Mouse (Mus musculus): ENCODE data around the gene Abhd11. TPM values are rescaled to one million over a fixed set of nuclear protein-coding genes. Genes with fewer than 3 reads are reported as not detected.

Abhd11 gene
- polyA plus RNA-seq, 1 experiment from 2014 or later, result 32.6 TPM

DNA sequence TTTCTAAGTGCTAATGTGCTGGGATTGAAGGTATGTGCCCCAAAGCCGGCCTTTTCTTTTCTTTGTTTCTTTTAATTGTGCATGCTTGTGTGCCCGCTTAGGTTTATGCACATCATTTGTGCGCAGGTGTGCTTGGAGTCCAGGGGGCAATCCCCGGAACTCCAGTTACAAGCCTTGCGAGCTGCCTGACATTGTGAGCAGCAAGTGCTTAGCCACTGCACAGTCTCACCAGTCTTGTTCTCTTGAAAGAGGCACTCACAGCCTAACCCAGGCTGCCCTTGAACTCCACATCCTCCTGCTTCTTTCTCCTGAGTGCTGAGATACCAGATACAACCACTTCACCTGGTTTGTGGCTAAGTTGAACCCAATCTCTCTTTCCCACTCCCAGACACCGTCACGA lies 35.4 kb upstream of the Abhd11 start:
- ATAC-seq (ENCODE audit: insufficient number of reproducible peaks, insufficient read depth, low FRiP score, low TSS enrichment, low read depth), result no peak
- Histone ChIP-seq H3K36me3 (no peaks in the 10 kb centered on the region), H3K9ac (replicated peaks) (no peak overlapping the region), H3K4me1 (replicated peaks) (no peaks in the 10 kb centered on the region), H3K4me2 (no peak overlapping the region), H3K9me3 (no peaks in the 10 kb centered on the region), H3K4me3 (replicated peaks) (no peak overlapping the region), H3K27ac (no peak overlapping the region), H3K27me3 (peaks cover 7% of the 10 kb centered on the region)
- WGBS, result 83% methylated on average over 7 of the region's 7 CpGs

GRCm38 (mm10) chr5:134974294-134974693 lies 34.7 kb upstream of the Abhd11 start:
- H3K4me3 ChIP-seq (replicated peaks), result no peak overlapping the region
- no peak overlapping the region for H3K4me2 ChIP-seq
- ATAC-seq (ENCODE audit: insufficient number of reproducible peaks, insufficient read depth, low FRiP score, low TSS enrichment, low read depth), result no peak
- no peak overlapping the region for H3K9ac ChIP-seq (replicated peaks)
- no peaks in the 10 kb centered on the region for H3K4me1 ChIP-seq (replicated peaks)
- no peaks in the 10 kb centered on the region for H3K9me3 ChIP-seq
- H3K27me3 ChIP-seq, result peaks cover 5% of the 10 kb centered on the region
- no peak overlapping the region for H3K27ac ChIP-seq
- 77% methylated on average over 7 of the region's 7 CpGs for whole genome bisulfite sequencing
- H3K36me3 ChIP-seq, result no peaks in the 10 kb centered on the region

DNA sequence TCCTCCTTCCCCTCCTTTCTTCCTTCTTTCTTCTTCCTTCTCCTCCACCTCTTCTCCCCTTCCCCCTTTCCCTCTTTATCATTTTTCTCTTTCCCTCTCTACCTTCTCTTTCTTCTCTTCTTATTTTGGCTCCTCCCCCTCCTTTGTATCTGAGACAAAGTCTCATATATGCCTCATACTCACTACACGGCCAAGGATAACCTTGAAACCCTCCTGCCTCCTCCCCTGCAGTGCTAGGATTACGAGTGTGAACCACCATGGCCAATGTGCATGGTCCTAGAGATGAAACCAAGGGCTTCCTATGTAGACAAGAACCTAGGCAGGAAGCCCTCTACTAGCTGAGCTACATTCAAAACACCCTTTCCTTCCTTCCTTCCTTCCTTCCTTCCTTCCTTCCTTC lies 34.0 kb upstream of the Abhd11 start:
- Histone ChIP-seq H3K4me2 (no peak overlapping the region), H3K9ac (replicated peaks) (no peak overlapping the region), H3K27me3 (peaks cover 3% of the 10 kb centered on the region), H3K27ac (no peak overlapping the region), H3K4me3 (replicated peaks) (no peak overlapping the region), H3K9me3 (no peaks in the 10 kb centered on the region), H3K4me1 (replicated peaks) (no peaks in the 10 kb centered on the region), H3K36me3 (no peaks in the 10 kb centered on the region)
- WGBS, result 57% methylated on average over 2 of the region's 2 CpGs
- no peak for ATAC-seq (ENCODE audit: insufficient number of reproducible peaks, insufficient read depth, low FRiP score, low TSS enrichment, low read depth)

GRCm38 (mm10) chr5:134976164-134976563 lies 32.8 kb upstream of the Abhd11 start:
- H3K27ac ChIP-seq, result no peak overlapping the region
- H3K4me1 ChIP-seq (replicated peaks), result no peaks in the 10 kb centered on the region
- H3K9me3 ChIP-seq, result no peaks in the 10 kb centered on the region
- no peak overlapping the region for H3K9ac ChIP-seq (replicated peaks)
- no peak for ATAC-seq (ENCODE audit: insufficient number of reproducible peaks, insufficient read depth, low FRiP score, low TSS enrichment, low read depth)
- 75% methylated on average over 2 of the region's 2 CpGs for WGBS
- no peak overlapping the region for H3K4me2 ChIP-seq
- no peak overlapping the region for H3K4me3 ChIP-seq (replicated peaks)
- H3K36me3 ChIP-seq, result no peaks in the 10 kb centered on the region
- no peaks in the 10 kb centered on the region; the same call in none of the 2 replicates for H3K27me3 ChIP-seq

- Histone ChIP-seq H3K9me3 (no peaks in the 10 kb centered on the region), H3K36me3 (no peaks in the 10 kb centered on the region), H3K27me3 (no peaks in the 10 kb centered on the region; the same call in none of the 2 replicates), H3K4me3 (replicated peaks) (no peak overlapping the region), H3K4me2 (no peak overlapping the region), H3K4me1 (replicated peaks) (no peaks in the 10 kb centered on the region), H3K27ac (no peak overlapping the region), H3K9ac (replicated peaks) (no peak overlapping the region)
- WGBS, result 83% methylated on average over 14 of the region's 14 CpGs
- ATAC-seq (ENCODE audit: insufficient number of reproducible peaks, insufficient read depth, low FRiP score, low TSS enrichment, low read depth), result no peak
These were observed 32.2 kb upstream of the Abhd11 start for GRCm38 (mm10) chr5:134976577-134977250.

DNA sequence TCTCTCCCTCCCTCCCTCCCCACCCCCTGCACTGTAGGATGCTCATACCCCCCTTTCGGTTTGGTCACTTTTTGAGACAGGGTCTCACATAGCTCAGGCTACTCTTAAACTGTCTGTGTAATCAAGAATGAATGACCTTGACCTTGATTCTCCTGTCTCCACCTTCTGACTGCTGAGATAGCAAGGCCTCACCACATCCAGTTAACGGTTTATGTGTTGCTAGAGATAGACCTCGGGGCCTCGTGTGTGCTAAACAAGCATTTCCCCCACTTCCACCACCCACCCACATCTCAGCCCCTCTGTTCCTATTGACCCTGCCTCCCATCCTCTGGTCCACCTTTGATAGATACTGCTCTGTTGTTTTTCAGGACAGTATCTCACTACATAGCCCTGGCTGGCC lies 31.1 kb upstream of the Abhd11 start:
- H3K4me2 ChIP-seq, result no peak overlapping the region
- 84% methylated on average over 4 of the region's 4 CpGs for WGBS
- no peak overlapping the region for H3K27ac ChIP-seq
- H3K4me3 ChIP-seq (replicated peaks), result no peak overlapping the region
- no peaks in the 10 kb centered on the region; the same call in none of the 2 replicates for H3K27me3 ChIP-seq
- no peak overlapping the region for H3K9ac ChIP-seq (replicated peaks)
- H3K9me3 ChIP-seq, result no peaks in the 10 kb centered on the region
- H3K36me3 ChIP-seq, result no peaks in the 10 kb centered on the region
- ATAC-seq (ENCODE audit: insufficient number of reproducible peaks, insufficient read depth, low FRiP score, low TSS enrichment, low read depth), result no peak
- H3K4me1 ChIP-seq (replicated peaks), result no peaks in the 10 kb centered on the region

GRCm38 (mm10) chr5:134981149-134981548 lies 27.8 kb upstream of the Abhd11 start:
- Histone ChIP-seq H3K4me1 (replicated peaks) (peaks cover 9% of the 10 kb centered on the region), H3K9me3 (no peaks in the 10 kb centered on the region), H3K4me3 (replicated peaks) (no peak overlapping the region), H3K9ac (replicated peaks) (no peak overlapping the region), H3K4me2 (no peak overlapping the region), H3K27ac (no peak overlapping the region), H3K36me3 (no peaks in the 10 kb centered on the region), H3K27me3 (peaks cover 32% of the 10 kb centered on the region)
- ATAC-seq (ENCODE audit: insufficient number of reproducible peaks, insufficient read depth, low FRiP score, low TSS enrichment, low read depth), result no peak
- 63% methylated on average over 10 of the region's 10 CpGs for WGBS

GRCm38 (mm10) chr5:134983111-134983510 lies 25.8 kb upstream of the Abhd11 start:
- Histone ChIP-seq H3K9ac (replicated peaks) (no peak overlapping the region), H3K36me3 (no peaks in the 10 kb centered on the region), H3K4me2 (no peak overlapping the region), H3K27me3 (peaks cover 52% of the 10 kb centered on the region), H3K4me1 (replicated peaks) (peaks cover 18% of the 10 kb centered on the region), H3K4me3 (replicated peaks) (no peak overlapping the region), H3K9me3 (no peaks in the 10 kb centered on the region), H3K27ac (no peak overlapping the region)
- no peak for ATAC-seq (ENCODE audit: insufficient number of reproducible peaks, insufficient read depth, low FRiP score, low TSS enrichment, low read depth)
- WGBS, result 82% methylated on average over 1 of the region's 1 CpGs

GRCm38 (mm10) chr5:134983771-134984170 lies 25.2 kb upstream of the Abhd11 start:
- H3K9ac ChIP-seq (replicated peaks), result no peak overlapping the region
- no peaks in the 10 kb centered on the region for H3K9me3 ChIP-seq
- peaks cover 58% of the 10 kb centered on the region for H3K27me3 ChIP-seq
- no peak overlapping the region for H3K4me2 ChIP-seq
- peaks cover 18% of the 10 kb centered on the region for H3K4me1 ChIP-seq (replicated peaks)
- ATAC-seq (ENCODE audit: insufficient number of reproducible peaks, insufficient read depth, low FRiP score, low TSS enrichment, low read depth), result no peak
- no peaks in the 10 kb centered on the region for H3K36me3 ChIP-seq
- H3K4me3 ChIP-seq (replicated peaks), result no peak overlapping the region
- H3K27ac ChIP-seq, result no peak overlapping the region
- WGBS, result 23% methylated on average over 3 of the region's 3 CpGs

DNA sequence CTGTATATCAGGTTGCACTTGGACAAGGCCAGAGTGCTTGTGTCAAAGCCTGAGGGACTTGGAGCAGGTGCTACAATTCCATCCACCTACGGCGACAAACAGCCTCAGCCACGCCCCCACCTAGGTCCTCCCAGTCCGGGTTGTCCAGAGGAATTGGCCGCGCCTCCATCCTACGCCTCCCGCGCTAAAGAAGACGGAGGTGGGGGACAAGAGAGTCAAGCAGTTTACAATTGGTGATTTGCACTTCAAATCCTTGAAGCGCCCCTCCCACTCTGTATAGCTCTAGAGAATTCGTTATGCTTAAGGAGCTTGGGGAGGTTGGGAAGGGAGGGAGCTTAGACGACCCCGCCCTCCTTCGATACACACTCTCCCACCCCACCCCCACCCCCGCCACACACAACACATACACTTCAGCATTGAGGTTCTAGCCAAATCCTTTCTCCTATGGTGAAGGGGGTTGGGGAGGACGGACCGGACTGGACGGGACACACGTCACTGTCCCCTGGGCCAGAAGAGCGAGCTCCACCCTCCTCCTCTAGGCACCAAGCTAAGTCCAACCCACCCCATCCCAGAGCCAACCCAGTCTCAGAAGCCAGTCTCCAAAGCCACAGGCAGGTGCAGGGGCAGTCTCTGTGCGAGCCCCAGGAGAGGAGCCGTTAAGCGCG lies 23.2 kb upstream of the Abhd11 start, which contains the start of gene Cldn3:
TSS of gene Cldn3 (plus strand) at position 582 of the 665 bp plus-strand sequence.
- ATAC-seq (ENCODE audit: insufficient number of reproducible peaks, insufficient read depth, low FRiP score, low TSS enrichment, low read depth), result peak; percentile 24; the same call in 1 of the 2 replicates
- peaks cover 78% of the 10 kb centered on the region for H3K27me3 ChIP-seq
- H3K9me3 ChIP-seq, result no peaks in the 10 kb centered on the region
- H3K36me3 ChIP-seq, result no peaks in the 10 kb centered on the region
- 2% methylated on average over 25 of the region's 25 CpGs for WGBS
- peaks cover 18% of the 10 kb centered on the region for H3K4me1 ChIP-seq (replicated peaks)
- H3K4me3 ChIP-seq (replicated peaks), result peak within 1 kb of the TSS; percentile 32
- H3K9ac ChIP-seq (replicated peaks), result 0 out of 2 replicates have a peak within 1 kb of the TSS, but pooled peaks have one; percentile 23
- peak within 1 kb of the TSS; percentile 48 for H3K4me2 ChIP-seq
- H3K27ac ChIP-seq, result no peak within 1 kb of the TSS

DNA sequence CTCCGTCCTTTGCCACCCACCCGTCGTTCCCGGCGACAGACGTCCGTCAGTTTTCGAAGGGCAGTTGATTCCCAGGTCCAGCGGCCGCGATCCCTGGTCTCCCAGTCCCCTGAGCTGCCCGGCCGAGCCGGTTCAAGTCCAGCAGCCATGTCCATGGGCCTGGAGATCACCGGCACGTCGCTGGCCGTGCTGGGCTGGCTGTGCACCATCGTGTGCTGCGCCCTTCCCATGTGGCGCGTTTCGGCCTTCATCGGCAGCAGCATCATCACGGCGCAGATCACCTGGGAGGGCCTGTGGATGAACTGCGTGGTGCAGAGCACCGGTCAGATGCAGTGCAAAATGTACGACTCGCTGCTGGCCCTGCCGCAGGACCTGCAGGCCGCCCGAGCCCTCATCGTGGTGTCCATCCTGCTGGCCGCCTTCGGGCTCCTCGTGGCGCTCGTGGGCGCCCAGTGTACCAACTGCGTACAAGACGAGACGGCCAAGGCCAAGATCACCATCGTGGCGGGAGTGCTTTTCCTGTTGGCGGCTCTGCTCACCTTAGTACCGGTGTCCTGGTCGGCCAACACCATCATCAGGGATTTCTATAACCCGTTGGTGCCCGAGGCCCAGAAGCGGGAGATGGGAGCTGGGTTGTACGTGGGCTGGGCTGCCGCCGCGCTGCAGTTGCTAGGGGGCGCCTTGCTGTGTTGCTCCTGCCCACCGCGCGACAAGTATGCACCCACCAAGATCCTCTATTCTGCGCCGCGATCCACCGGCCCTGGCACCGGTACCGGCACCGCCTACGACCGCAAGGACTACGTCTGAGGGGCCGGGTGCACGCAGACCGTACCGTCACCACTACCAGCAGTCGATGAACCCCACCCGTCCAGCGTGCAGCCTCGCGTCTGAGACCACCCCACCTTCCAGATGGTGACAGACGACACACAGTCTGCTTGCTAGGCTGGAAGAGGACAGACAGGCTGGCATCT lies 22.4 kb upstream of the Abhd11 start:
- peak overlapping the region; percentile 32 for H3K4me3 ChIP-seq (replicated peaks)
- H3K27me3 ChIP-seq, result peaks cover 81% of the 10 kb centered on the region
- no peak overlapping the region for H3K27ac ChIP-seq
- H3K36me3 ChIP-seq, result no peaks in the 10 kb centered on the region
- 0 out of 2 replicates have a peak overlapping the region, but pooled peaks have one; percentile 23 for H3K9ac ChIP-seq (replicated peaks)
- WGBS, result 4% methylated on average over 79 of the region's 79 CpGs
- H3K4me1 ChIP-seq (replicated peaks), result peaks cover 18% of the 10 kb centered on the region
- H3K9me3 ChIP-seq, result no peaks in the 10 kb centered on the region
- H3K4me2 ChIP-seq, result peak overlapping the region; percentile 48
- ATAC-seq (ENCODE audit: insufficient number of reproducible peaks, insufficient read depth, low FRiP score, low TSS enrichment, low read depth), result no peak

Data from limb, embryonic 12.5 days (tissue).